Mouse (Mus musculus): ENCODE measurements around the gene Dock7.
"Not testable (repeated sequence)": the region's sequence is repeated elsewhere in the genome, so short reads cannot be mapped to it uniquely, and the experiment has no call there.

The Dock7 gene

DNA sequence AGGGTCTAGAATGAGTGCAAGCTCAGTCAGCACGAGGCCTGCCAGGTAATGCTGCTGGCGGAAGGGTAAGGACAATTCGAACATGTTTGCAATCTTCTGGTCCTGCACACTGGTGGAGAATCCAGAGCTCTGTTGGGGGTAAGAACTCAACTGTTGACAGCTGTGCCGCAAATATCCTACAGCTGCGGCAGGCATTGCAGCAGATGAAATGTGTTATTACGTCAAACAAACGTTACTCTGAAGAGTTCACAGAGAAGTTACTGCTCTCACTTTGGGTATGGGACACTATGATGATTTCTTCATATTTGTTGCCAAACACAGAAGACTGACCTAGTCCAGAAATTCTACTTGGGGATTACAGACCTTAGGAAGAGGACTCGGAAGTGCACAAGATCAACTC lies 136.0 kb downstream of the Dock7 start:
- no peak for DNase-seq

DNA sequence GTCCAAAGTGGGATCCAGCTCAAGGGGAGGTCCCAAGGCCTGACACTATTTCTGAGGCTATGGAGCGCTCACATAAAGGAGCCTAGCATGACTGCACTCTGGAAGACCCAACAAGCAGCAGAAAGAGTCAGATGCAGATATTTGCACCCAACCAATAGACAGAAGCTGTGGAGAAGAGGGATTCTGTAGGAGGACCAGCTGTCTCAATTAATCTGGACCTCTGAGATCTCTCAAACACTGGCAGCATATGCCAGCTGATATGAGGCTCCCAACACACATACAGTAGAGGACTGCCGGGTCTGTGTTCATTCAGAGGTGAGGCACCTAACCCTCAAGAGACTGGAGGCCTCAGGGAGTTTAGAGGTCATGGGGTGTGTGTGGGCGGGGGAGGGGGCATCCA lies 140.7 kb downstream of the Dock7 start:
- DNase-seq, result not testable (repeated sequence)

DNA sequence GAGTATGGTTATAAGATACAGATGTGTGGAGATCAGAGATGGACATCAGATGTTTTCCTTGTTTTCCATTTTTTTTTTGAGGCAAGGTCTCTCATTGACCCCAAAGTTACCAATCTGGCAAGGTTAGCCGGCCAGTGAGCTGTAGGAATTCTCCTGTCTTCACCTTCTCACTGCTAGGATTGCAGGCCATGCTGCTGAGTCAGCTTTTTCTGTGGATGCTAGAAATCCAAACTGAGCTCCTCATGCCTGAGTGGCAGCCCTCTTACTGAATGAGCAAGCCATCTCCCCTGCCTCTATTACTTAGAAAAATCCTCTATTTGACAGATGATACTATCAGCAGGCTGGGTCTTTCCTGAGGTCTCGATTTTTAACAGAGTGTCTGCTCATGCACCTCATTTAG lies 142.0 kb downstream of the Dock7 start:
- DNase-seq, result no peak

DNA sequence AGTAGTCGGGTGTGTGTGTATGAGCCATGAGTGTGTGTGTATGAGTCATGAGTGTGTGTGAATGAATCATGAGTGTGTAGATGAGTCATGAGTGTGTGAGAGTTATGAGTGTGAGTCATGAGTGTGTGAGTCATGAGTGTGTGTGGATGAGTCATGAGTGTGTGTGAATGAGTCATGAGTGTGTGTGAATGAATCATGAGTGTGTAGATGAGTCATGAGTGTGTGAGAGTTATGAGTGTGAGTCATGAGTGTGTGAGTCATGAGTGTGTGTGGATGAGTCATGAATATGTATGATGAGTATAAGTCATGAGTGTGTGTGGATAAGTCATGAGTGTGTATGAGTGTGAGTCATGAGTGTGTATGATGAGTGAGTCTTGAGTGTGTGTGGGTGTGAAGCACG lies 142.4 kb downstream of the Dock7 start:
- not testable (repeated sequence) for DNase-seq

DNA sequence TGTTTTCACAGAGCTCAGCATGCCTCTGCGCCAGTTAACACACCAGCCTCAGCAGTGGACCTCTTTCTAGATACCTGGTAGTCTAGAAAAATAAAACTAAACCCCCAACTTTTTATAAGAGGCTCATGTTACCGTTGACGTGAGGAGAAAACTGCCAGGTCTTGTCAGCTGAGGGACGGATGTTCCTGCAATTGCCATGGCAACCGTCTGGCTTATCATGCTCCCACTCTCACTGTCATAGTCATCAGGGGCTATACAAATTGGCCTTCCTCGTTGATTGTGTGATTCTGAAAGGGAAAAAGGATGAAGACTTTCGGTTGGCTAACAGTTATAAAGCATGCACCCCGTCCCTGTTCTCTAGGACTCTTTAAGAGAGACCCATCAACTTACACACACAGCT lies 145.0 kb downstream of the Dock7 start:
- DNase-seq, result no peak

DNA sequence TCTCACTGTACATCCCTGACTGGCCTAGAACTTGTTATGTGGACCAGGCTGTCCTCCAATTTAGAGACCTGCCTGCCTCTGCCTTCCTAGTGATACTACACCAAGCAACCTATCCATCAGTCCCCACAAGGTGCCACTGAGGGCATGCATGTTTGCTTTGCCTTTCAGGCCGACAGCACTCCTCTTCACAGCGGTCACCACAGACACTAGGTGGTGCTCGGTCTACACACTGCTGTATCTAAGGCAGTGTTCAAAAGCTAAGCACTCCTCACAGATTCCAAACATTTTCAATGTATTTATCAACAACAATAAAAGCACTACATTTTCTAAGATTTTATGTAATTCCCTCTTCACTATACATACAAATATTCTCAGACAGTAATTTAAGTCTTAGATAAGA lies 150.8 kb downstream of the Dock7 start:
- DNase-seq, result no peak

DNA sequence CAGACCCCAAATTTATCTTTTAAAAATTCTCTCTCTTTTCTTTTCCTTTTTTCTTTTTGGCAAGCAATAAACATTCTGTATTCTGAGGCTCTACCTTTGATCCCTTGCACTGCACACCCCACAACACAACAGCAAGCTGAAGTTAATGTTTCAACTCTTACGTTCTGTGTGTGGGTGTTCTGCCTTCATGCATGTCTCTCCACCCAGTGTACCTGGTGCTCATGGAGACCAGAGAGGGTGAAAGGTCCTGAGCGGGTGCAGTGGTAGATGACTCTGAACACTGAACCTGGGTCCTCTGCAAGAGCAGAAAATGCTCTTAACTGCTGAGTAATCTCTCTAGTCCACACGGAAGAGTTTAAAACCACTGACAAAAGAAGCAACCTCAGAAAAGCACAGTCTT lies 160.5 kb downstream of the Dock7 start:
- no peak for DNase-seq

DNA sequence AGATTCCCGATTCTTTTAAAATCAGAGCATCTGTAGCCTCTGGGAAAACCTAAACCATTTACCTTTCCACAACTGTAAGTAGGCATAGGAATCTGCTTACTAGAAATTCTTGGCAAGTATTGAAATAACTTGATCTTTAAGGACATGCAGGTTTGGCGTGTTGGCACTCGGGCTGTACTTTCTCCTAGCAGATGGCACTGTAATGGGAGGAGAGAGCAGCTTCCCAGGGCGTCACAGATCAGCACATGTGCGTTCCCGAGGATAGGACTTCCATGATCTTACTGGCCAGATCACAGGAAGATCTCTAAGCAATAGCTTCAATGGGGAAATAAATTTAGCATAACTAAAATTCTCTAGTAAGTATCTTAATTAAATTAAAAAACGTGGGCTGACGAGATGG lies 164.7 kb downstream of the Dock7 start:
- peak; percentile 22 for DNase-seq

DNA sequence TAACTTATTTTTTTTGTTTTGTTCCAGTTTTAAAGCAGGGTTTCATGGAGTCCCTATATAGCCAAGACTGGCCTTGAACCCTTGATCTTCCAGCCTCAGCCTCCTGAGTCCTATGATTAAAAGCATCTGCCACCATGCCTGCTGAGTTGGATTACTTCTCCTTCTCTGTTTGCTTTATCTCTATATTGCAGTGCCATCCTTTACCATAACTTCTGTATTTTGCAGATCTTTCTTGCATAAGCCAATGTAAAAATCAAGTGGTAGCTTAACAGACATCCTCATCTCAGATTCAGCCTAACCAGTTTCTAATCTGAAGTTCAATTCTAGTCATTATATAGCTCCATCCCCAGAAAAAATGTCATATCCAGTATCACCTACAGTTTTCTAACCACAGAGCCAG lies 170.2 kb downstream of the Dock7 start:
- no peak for DNase-seq

DNA sequence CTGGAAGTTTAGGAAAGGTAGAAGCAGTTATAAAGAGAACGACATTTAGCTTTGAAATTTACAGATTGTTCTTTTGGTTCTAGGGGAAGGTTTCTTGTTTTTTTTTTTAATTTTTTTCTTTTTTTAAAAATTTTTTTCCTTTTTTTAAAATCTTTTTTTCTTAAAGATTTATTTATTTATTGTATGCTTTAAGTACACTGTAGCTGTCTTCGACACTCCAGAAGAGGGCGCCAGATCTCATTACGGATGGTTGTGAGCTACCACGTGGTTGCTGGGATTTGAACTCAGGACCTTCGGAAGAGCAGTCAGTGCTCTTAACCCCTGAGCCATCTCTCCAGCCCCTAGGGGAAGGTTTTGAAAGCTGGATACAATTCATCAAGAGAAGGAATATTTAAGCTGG lies 182.5 kb downstream of the Dock7 start:
- not testable (repeated sequence) for DNase-seq

DNA sequence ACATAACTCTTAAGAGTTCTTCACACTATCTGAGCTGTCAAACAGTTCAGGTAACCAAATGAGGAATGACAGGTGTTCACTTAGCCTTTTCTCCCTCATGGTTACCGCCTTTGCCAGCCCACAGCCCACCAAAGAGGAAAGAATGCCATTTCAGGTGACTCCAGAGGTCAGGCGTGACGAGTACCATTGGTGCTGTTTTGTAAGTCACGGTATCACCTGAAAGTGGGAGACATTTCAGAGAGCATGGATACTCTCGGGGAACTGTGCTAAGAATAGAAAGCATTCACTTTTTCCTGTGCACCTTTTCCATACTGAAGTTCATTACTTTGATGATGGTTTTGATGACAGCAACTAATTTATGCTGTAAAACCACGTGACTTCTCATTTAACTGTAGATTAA lies 184.7 kb downstream of the Dock7 start:
- DNase-seq, result no peak

DNA sequence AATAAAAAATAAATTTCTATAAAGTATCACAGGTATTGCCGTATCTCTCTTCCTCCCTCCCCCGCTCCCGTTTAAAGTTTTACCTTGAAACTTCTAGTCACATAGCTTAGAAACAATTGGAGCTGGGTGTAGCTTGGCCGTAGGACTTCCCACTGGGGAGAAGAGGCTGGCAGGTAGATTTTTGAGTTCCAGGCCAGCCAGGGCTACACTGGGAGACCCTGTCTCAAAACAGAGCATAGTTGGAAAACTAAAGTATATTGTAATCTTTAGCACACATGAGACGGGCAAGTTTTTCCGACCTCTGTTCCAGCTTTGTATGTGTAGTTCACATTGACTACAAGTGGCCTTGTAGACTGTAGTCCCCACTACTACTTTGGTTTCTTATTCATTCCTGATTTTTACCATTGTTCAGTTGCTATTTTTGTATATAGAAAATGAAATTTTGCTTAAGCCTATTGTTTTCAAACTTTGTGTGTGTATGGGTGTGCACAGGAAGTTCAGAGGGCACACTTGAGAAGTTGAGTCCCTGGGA lies 195.4 kb downstream of the Dock7 start:
- no peak for DNase-seq

DNA sequence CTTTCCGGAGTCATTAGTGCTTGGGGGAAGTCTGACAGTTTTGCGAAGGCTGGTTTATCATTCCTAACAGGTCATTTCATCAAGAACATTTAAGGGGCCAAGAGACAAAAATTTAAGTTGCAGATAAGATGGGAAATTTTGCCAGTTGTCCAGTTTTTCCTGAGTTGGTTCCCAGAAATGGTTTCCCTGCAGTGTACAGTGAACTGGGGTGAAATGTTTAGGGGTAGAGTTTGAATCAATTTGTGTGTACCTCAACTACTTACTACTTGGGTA lies 195.9 kb downstream of the Dock7 start:
- no peak for DNase-seq

DNA sequence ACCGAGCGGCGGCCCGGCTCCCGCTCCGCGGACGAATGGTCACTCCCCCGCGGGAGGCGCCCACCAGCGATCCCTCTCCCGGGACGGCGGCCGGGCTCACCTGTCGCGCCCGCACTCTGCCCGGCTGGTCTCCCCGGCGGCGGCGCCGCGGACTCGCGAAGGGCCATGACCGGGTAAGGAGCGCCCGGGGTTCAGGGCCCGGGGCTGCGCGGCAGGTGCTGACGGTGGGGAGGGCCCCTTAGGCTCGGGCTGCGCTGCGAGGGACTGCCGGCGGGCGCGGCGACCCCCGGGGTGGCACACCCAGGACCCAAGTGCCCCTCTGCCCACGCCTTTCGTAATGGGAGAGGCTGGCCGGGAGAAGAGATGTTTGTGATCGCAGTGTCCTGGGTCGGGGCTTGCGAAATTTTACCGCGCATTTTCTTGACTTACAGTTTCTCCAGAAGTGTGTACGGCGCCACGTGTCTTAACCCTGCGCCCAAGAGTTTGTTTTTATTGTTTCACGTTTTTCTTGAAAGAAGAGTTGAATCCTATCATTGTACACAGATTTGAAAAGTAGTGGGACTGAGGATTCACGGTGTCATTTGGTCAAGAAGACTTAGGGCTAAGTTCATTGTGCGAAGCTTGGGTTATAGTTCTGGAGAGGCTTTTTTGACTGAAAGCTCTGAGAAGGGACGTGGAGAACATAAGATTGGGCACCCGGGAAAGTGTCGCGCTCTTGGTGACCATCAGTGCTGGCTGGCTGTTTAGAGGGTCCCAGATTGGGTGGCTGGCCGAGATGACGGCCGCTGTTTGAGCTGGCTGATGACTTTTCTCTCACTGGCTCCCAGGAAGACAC lies 196.4 kb downstream of the Dock7 start:
- DNase-seq, result peak; percentile 31

DNA sequence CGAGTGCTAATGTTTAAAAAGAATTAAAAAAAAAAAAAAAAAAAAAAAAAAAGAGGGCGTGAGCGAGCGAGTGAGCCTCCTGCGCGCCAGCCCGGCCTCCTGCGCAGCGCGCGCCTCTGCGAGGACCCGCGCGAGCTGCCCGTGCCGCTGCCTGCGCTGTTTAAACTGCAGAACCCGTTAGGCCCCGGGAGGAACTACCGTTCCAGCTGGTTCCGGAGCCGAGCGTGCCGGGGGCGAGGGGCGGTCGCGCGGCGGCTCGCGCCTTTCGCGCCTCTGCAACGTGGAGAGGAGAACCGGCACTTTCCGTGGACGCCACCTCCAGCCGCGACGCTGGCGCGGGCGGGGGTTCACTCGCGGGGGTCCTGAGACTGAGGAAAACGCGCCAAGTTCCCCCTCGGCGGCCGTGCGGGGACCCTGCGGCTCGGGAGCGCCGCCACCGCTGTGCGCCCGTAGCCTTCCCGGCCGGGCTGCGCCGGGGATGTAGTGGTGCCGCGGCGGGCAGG lies 197.1 kb downstream of the Dock7 start, which contains the start of gene Usp1:
Gene Usp1, plus strand, starts transcription at position 243 of the 503 bp plus-strand sequence.
- no peak for DNase-seq

DNA sequence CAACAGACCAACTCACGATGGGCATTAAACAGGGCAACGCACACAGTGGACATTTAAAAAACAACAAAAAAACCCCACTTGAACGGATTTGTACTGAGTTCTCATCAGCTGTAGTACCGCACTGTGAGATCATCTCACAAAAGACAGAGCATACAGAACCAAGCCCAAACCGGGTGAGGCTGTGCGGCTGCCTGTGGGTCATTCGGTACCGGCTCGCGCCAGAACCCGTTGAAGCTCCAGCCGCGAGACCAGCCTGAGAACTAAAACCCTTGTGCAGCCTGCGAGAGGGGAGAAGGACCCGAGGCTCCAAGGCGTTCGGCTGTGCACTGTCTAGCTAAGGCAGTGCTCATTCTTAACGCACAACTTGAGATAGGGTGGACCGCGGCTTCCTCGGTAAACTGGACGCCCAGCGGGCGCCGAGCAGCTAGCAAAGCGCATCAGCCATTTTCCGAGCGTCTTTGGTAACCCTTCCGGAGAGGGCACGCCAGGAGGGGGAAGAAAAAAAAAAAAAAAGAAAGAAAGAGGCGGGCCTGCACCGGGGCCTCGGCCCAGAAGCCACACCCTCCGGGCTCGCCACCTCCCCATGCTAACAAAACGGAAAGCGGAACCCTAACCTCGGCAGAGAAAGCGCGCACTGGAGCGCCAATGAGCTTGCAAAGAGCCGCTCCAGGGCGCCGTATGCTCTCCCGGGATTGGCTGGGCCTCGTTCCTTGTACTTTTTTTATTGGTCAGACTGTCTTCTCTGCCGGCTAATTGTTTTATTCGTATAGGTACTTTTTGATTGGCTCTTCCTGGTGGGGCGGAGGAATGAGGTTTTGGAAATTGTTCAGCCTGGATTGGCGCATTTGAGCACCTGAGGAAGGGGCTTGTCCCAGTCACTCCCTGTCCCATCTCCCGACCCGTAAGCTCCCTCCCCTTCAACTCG lies 197.8 kb downstream of the Dock7 start:
- DNase-seq, result peak; percentile 99

DNA sequence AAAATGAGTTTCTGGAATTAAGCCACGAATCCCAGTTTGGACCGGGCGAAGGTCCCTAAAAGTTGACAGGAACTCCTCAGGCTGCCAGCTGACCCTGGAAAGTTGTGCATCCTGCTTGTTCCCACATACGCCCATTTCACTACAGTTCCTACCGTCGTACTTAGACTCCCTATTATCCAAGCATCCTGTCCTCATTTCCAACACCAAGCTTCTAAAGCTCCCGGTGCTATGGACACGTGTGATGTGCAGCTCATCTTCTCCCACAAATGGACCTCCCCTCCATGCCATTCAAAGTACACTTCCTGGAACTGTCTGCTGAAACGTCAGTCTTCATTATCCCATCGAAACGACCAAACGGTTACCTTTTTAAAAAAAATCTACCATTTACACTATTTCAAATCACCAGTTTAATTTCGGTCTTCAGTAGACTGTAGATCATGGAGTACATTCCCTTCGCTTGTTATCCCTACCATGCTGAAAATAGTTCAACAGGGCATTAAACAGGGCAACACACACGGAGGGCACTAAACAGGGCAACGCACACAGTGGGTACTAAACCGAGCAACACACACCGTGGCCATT lies 198.6 kb downstream of the Dock7 start:
- peak; percentile 55 for DNase-seq

DNA sequence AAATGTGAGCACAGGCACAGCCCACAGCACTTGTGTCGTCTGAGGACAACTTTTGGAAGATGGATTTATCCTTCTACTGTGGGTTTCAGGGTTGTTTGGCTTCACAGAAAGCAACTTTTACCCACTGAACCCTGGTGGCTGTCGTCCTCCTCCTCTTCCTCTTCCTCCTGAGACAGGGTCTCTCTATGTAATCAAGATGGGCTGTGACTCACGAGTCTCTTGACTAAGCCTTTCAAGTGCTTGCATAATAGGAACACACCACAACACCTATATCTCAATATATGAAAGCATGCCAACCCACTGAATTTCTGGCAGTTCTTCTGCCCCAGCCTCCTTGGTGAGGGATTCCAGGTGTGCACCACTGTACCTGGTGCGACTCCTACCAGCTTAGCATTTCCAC lies 199.8 kb downstream of the Dock7 start:
- DNase-seq, result no peak

DNA sequence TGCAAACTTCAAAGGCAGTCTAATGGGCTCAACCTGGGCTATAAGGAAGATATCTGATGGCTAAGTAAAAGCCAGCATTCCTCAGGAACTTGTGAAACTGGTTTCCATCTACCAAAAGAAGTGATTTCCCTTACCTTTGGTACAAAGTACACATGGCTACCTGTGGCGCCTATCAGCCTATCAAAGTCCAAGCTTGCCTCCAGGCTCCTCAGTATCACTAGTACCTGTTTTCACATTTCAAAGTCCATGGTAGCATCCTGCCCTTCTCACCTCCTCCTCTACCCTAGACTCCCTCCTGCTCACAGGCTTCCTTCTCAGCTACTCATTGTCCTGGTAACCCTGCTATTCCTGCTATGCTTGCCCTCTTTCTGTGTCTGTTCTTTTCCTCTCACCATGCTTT lies 202.5 kb downstream of the Dock7 start:
- no peak for DNase-seq

DNA sequence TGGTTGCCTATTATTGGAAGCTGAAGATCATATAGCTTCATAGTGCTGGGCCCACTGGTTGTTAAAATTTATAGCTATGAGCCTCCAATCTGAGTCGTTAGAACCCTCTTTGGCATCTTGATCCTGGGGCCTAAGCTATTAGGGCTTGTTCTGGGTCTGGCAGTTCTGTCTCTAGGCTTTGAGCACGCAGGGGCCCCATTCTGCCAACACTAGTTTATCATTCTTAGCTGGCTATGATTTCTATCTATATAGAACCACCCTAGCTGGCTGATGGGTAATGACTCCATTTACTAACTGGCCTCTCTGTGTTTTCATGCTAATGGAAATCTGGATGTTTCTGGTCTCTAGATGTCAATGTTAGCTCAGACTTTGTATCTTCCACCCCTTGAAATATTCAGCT lies 203.0 kb downstream of the Dock7 start:
- no peak for DNase-seq

DNA sequence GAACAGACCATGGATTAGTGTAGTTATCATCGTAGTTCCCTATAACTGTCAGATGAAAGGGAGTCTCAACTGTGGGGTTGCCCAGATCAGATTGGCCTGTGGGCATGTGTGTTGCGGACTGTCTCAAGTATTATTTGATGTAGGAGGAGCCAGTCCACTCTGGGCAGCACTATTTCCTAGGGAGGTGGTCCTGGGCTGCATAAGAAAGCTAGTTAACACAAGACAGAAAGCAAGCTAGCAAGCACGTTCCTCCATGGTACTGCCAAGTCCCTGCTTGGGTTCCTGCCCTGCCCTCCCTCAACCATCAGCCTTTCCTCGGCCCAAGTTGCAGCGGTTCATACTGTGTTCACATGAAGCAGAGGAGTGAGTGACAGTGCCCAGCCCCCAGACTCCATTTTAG lies 210.5 kb downstream of the Dock7 start:
- no peak for DNase-seq

DNA sequence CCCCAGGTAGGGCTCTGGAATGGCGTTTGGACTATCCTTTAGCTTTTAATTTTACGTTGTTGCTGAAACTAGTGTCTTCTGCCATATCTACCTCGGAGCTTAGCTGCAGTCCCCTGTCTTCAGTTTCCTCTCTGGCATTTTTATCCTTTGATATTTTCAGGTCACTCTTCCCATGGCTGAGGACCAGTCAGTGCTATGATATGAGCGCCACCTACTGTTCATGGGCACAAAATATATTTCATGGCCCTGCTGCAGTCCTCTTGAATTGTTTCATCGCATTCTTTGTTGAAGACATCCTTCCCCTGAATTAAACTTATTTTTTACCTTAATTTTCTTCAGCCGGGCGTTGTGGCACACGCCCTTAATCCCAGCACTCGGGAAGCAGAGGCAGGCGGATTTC lies 233.6 kb downstream of the Dock7 start:
- peak; percentile 28 for DNase-seq

All from cerebellum, adult 9-11 months (tissue).